Mouse (Mus musculus): ENCODE data around the gene Mgst2. TPM values are rescaled to one million over a fixed set of nuclear protein-coding genes. Genes with fewer than 3 reads are reported as not detected.

Gene Mgst2
- total RNA-seq, 2 experiments from 2014 or later = 0.82 TPM; not detected in 1

GRCm38 (mm10) chr3:51695713-51696112 lies 35.6 kb downstream of the Mgst2 start:
- no peak for DNase-seq (ENCODE audit: low spot score in 2 of 2)
- intact Hi-C loops (cut with DNase I) = no loop called here

GRCm38 (mm10) chr3:51697931-51698330 lies 37.8 kb downstream of the Mgst2 start:
- intact Hi-C loops (cut with DNase I) = no loop called here
- DNase-seq (ENCODE audit: low spot score in 2 of 2) = no peak

- no peak for DNase-seq (ENCODE audit: low spot score in 2 of 2)
- intact Hi-C loops (cut with DNase I) = loop anchor here (2.0 to 10.0 kb wide), 3 partner anchors 165 to 497 kb away; no protein-coding TSS in a partner anchor
These were observed 40.0 kb downstream of the Mgst2 start for GRCm38 (mm10) chr3:51700123-51700522.

- peak; percentile 37 to 40 for DNase-seq (ENCODE audit: low spot score in 2 of 2)
- intact Hi-C loops (cut with DNase I) = loop anchor here (1.0 to 10.0 kb wide), 4 partner anchors 164 to 496 kb away; no protein-coding TSS in a partner anchor
These were observed 40.6 kb downstream of the Mgst2 start for GRCm38 (mm10) chr3:51700731-51701280.

- peak; percentile 71 to 83 for DNase-seq (ENCODE audit: low spot score in 2 of 2)
- intact Hi-C loops (cut with DNase I) = loop anchor here (1.0 to 10.0 kb wide), 4 partner anchors 163 to 495 kb away; no protein-coding TSS in a partner anchor
These were observed 41.2 kb downstream of the Mgst2 start for GRCm38 (mm10) chr3:51701281-51701751.

GRCm38 (mm10) chr3:51701950-51702349 lies 41.8 kb downstream of the Mgst2 start:
- no peak for DNase-seq (ENCODE audit: low spot score in 2 of 2)
- intact Hi-C loops (cut with DNase I) = loop anchor here (1.0 to 10.0 kb wide), 4 partner anchors 163 to 495 kb away; no protein-coding TSS in a partner anchor

- no peak for DNase-seq (ENCODE audit: low spot score in 2 of 2)
- intact Hi-C loops (cut with DNase I) = loop anchor here (5.0 to 10.0 kb wide), 2 partner anchors 162 to 400 kb away; no protein-coding TSS in a partner anchor
These were observed 42.6 kb downstream of the Mgst2 start for GRCm38 (mm10) chr3:51702701-51703286.

- intact Hi-C loops (cut with DNase I) = loop anchor here (5.0 to 10.0 kb wide), 2 partner anchors 161 to 399 kb away; no protein-coding TSS in a partner anchor
- no peak for DNase-seq (ENCODE audit: low spot score in 2 of 2)
These were observed 43.3 kb downstream of the Mgst2 start for GRCm38 (mm10) chr3:51703478-51703877.

GRCm38 (mm10) chr3:51705220-51705619 lies 45.1 kb downstream of the Mgst2 start:
- no peak for DNase-seq (ENCODE audit: low spot score in 2 of 2)
- intact Hi-C loops (cut with DNase I) = loop anchor here (10.0 kb wide), 1 partner anchor 160 kb away; no protein-coding TSS in a partner anchor

- DNase-seq (ENCODE audit: low spot score in 2 of 2) = no peak
- intact Hi-C loops (cut with DNase I) = loop anchor here (10.0 kb wide), 1 partner anchor 156 kb away; no protein-coding TSS in a partner anchor
These were observed 48.2 kb downstream of the Mgst2 start for GRCm38 (mm10) chr3:51708375-51708745.

- intact Hi-C loops (cut with DNase I) = loop anchor here (10.0 kb wide), 1 partner anchor 156 kb away; no protein-coding TSS in a partner anchor
- peak; percentile 75 to 83 for DNase-seq (ENCODE audit: low spot score in 2 of 2)
These were observed 48.7 kb downstream of the Mgst2 start for GRCm38 (mm10) chr3:51708746-51709411.

- no peak for DNase-seq (ENCODE audit: low spot score in 2 of 2)
- intact Hi-C loops (cut with DNase I) = no loop called here
These were observed 52.2 kb downstream of the Mgst2 start for GRCm38 (mm10) chr3:51712382-51712781.

GRCm38 (mm10) chr3:51713233-51713632 lies 53.1 kb downstream of the Mgst2 start:
- intact Hi-C loops (cut with DNase I) = no loop called here
- no peak for DNase-seq (ENCODE audit: low spot score in 2 of 2)

- intact Hi-C loops (cut with DNase I) = no loop called here
- DNase-seq (ENCODE audit: low spot score in 2 of 2) = no peak
These were observed 54.3 kb downstream of the Mgst2 start for GRCm38 (mm10) chr3:51714469-51714868.

- DNase-seq (ENCODE audit: low spot score in 2 of 2) = no peak
- intact Hi-C loops (cut with DNase I) = no loop called here
These were observed 57.3 kb downstream of the Mgst2 start for GRCm38 (mm10) chr3:51717455-51717854.

- no peak for DNase-seq (ENCODE audit: low spot score in 2 of 2)
- intact Hi-C loops (cut with DNase I) = no loop called here
These were observed 57.7 kb downstream of the Mgst2 start for GRCm38 (mm10) chr3:51717909-51718308.

- intact Hi-C loops (cut with DNase I) = no loop called here
- no peak for DNase-seq (ENCODE audit: low spot score in 2 of 2)
These were observed 59.2 kb downstream of the Mgst2 start for GRCm38 (mm10) chr3:51719373-51719772.

GRCm38 (mm10) chr3:51719982-51720381 lies 59.8 kb downstream of the Mgst2 start:
- no peak for DNase-seq (ENCODE audit: low spot score in 2 of 2)
- intact Hi-C loops (cut with DNase I) = no loop called here

GRCm38 (mm10) chr3:51726257-51726656 lies 66.1 kb downstream of the Mgst2 start:
- intact Hi-C loops (cut with DNase I) = no loop called here
- no peak for DNase-seq (ENCODE audit: low spot score in 2 of 2)

- intact Hi-C loops (cut with DNase I) = no loop called here
These were observed 67.3 kb downstream of the Mgst2 start for GRCm38 (mm10) chr3:51727487-51727886.

More at GRCm38 (mm10) chr3:51727487-51727886, 67.3 kb downstream of the Mgst2 start:
- DNase-seq (ENCODE audit: low spot score in 2 of 2) = no peak
